Mouse (Mus musculus) heart, postnatal 0 days (tissue): ENCODE results near the gene Lrpprc. TPM values are rescaled to one million over a fixed set of nuclear protein-coding genes. Genes with fewer than 3 reads are reported as not detected.

ENCODE experiments used
- ATAC-seq: fragments of 200-750 bp; cut with Nextera tagmentation; 2 replicates; pipeline ENCODE4 v1.8.0; 2017; ENCODE audit warnings: low read depth, moderate number of reproducible peaks, moderate library complexity; ENCODE audit not compliant: insufficient read depth
- DNase-seq: peaks from one replicate; pipeline ENCODE4 v3.0.0-alpha.2; 2016; ENCODE audit warnings: low spot score
- H3K27ac ChIP-seq: fragments of 300-500 bp; sonication (generic); 2 replicates; pipeline ENCODE4 v1.5.1; 2014; ENCODE audit warnings: low read depth, mild to moderate bottlenecking
- H3K27me3 ChIP-seq: fragments of 300-500 bp; sonication (generic); 2 replicates; pipeline ENCODE4 v1.6.1; 2014; ENCODE audit warnings: low read length, mixed read lengths; ENCODE audit not compliant: control insufficient read depth, insufficient read depth
- H3K36me3 ChIP-seq: fragments of 300-500 bp; sonication (generic); replicated peaks from 2 replicates; pipeline ENCODE4 v1.6.1; 2014; ENCODE audit warnings: low read length, mixed read lengths; ENCODE audit not compliant: control insufficient read depth, insufficient read depth
- H3K4me1 ChIP-seq: fragments of 300-500 bp; sonication (generic); 2 replicates; pipeline ENCODE4 v1.6.1; 2014; ENCODE audit warnings: antibody characterized with exemption; ENCODE audit not compliant: control insufficient read depth, insufficient read depth
- H3K4me2 ChIP-seq: fragments of 300-500 bp; sonication (generic); 2 replicates; pipeline ENCODE4 v1.6.1; 2014; ENCODE audit warnings: low read depth, mild to moderate bottlenecking, low read length, moderate library complexity
- H3K4me3 ChIP-seq: fragments of 300-500 bp; sonication (generic); 2 replicates; pipeline ENCODE4 v1.5.1; 2014; ENCODE audit warnings: low read depth, low read length
- H3K9ac ChIP-seq: fragments of 300-500 bp; sonication (generic); replicated peaks from 2 replicates; pipeline ENCODE4 v1.6.1; 2014; ENCODE audit warnings: low read depth, low read length, mixed read lengths
- H3K9me3 ChIP-seq: fragments of 300-500 bp; sonication (generic); replicated peaks from 2 replicates; pipeline ENCODE4 v1.6.1; 2016; ENCODE audit warnings: low read length; ENCODE audit not compliant: control insufficient read depth
- CTCF ChIP-seq: IDR thresholded peaks from 2 replicates; pipeline ENCODE4 v1.5.1; 2016; ENCODE audit warnings: antibody characterized with exemption, control low read depth, low read depth
- EP300 ChIP-seq: IDR thresholded peaks from 2 replicates; pipeline ENCODE4 v1.6.1; 2016; ENCODE audit warnings: antibody characterized with exemption, low read depth
- WGBS: fragments of 180-500 bp; shearing (Covaris S2); extraction: QIAGEN DNeasy Blood & Tissue Kit; methylation state at CpG from one replicate; pipeline ENCODE4 v1.1.7; 2014; 5-methylcytosine and 5-hydroxymethylcytosine counted together
- polyA plus RNA-seq: library from polyadenylated mRNA; unstranded; fragments of >200 nt; fragmentation: Nextera tagmentation; extraction: Ambion mirVana; gene quantifications from 2 replicates; pipeline ENCODE4 v1.2.1, GENCODE M21; 2015
- total RNA-seq: library from RNA; depleted of rRNA; stranded (reverse); fragments of >200 nt; gene quantifications from 2 replicates; pipeline ENCODE4 v1.2.3, GENCODE M21; 2014; ENCODE audit warnings: low replicate concordance

Lrpprc gene
- total and polyA plus RNA-seq, 2 experiments from 2014 or later, result 68.0 to 94.6 TPM

- Histone ChIP-seq H3K36me3 (no peaks in the 10 kb centered on the region), H3K9ac (no peak overlapping the region), H3K4me3 (no peak overlapping the region), H3K27ac (no peak overlapping the region), H3K27me3 (no peaks in the 10 kb centered on the region), H3K9me3 (no peaks in the 10 kb centered on the region), H3K4me2 (no peak overlapping the region), H3K4me1 (no peaks in the 10 kb centered on the region)
- ATAC-seq, result no peak
- no peak for TF ChIP-seq CTCF
- TF ChIP-seq EP300, result no peak
- DNase-seq, result no peak
- 75% methylated on average over 5 of the region's 5 CpGs for WGBS
These were observed 102.6 kb downstream of the Lrpprc start for GRCm38 (mm10) chr17:84687994-84688393.

GRCm38 (mm10) chr17:84685286-84685685 lies 105.3 kb downstream of the Lrpprc start:
- no peak for ATAC-seq
- no peak overlapping the region for H3K4me2 ChIP-seq

GRCm38 (mm10) chr17:84684284-84684683 lies 106.3 kb downstream of the Lrpprc start:
- Histone ChIP-seq H3K27me3 (no peaks in the 10 kb centered on the region), H3K4me2 (no peak overlapping the region), H3K27ac (no peak overlapping the region), H3K36me3 (no peaks in the 10 kb centered on the region), H3K4me3 (no peak overlapping the region), H3K4me1 (no peaks in the 10 kb centered on the region), H3K9me3 (no peaks in the 10 kb centered on the region), H3K9ac (no peak overlapping the region)
- DNase-seq (no peak), ATAC-seq (no peak)
- TF ChIP-seq EP300, result no peak
- no peak for TF ChIP-seq CTCF
- WGBS, result 31% methylated on average over 6 of the region's 6 CpGs

More at GRCm38 (mm10) chr17:84685286-84685685, 105.3 kb downstream of the Lrpprc start:
- TF ChIP-seq CTCF (no peak), EP300 (no peak)
- Histone ChIP-seq H3K4me3 (no peak overlapping the region), H3K27ac (no peak overlapping the region), H3K27me3 (no peaks in the 10 kb centered on the region), H3K9me3 (no peaks in the 10 kb centered on the region), H3K36me3 (no peaks in the 10 kb centered on the region), H3K4me1 (no peaks in the 10 kb centered on the region), H3K9ac (no peak overlapping the region)
- no peak for DNase-seq
- 69% methylated on average over 4 of the region's 4 CpGs for WGBS

- Histone ChIP-seq H3K36me3 (no peaks in the 10 kb centered on the region), H3K4me1 (no peaks in the 10 kb centered on the region), H3K9ac (no peak within 1 kb of the TSS), H3K4me2 (no peak within 1 kb of the TSS), H3K4me3 (no peak within 1 kb of the TSS), H3K27ac (no peak within 1 kb of the TSS), H3K27me3 (no peaks in the 10 kb centered on the region), H3K9me3 (no peaks in the 10 kb centered on the region)
- no peak for DNase-seq
- WGBS, result 60% methylated on average over 18 of the region's 18 CpGs
- ATAC-seq, result no peak
- no peak for TF ChIP-seq CTCF
- TF ChIP-seq EP300, result no peak
These were observed 107.6 kb downstream of the Lrpprc start, which contains the start of gene Abcg5 for GRCm38 (mm10) chr17:84682734-84683717. Gene Abcg5, minus strand, starts transcription at chr17:84683011.

GRCm38 (mm10) chr17:84681670-84682069 lies 108.9 kb downstream of the Lrpprc start:
- Histone ChIP-seq H3K36me3 (no peaks in the 10 kb centered on the region), H3K4me2 (no peak overlapping the region), H3K9ac (no peak overlapping the region), H3K27me3 (no peaks in the 10 kb centered on the region), H3K9me3 (no peaks in the 10 kb centered on the region), H3K4me3 (no peak overlapping the region), H3K27ac (no peak overlapping the region), H3K4me1 (no peaks in the 10 kb centered on the region)
- WGBS, result 88% methylated on average over 3 of the region's 3 CpGs
- no peak for TF ChIP-seq CTCF
- no peak for TF ChIP-seq EP300
- no peak for DNase-seq
- no peak for ATAC-seq
